Mouse (Mus musculus) thymus, postnatal 36 days (tissue): ENCODE results near the gene Gm2035.
"Not testable (repeated sequence)": the region's sequence is repeated elsewhere in the genome, so short reads cannot be mapped to it uniquely, and the experiment has no call there.

Experiments used
- DNase-seq, 2 experiments: peaks; one replicate each; pipeline ENCODE4 v3.0.0; 2022; ENCODE audit warnings: mixed read lengths in 2 of 2

The Gm2035 gene

GRCm38 (mm10) chr12:87919721-87920120 lies at the start of gene Gm2035:
Gene Gm2035 (minus strand): TSS chr12:87919857.
- not testable (repeated sequence) for DNase-seq

DNA sequence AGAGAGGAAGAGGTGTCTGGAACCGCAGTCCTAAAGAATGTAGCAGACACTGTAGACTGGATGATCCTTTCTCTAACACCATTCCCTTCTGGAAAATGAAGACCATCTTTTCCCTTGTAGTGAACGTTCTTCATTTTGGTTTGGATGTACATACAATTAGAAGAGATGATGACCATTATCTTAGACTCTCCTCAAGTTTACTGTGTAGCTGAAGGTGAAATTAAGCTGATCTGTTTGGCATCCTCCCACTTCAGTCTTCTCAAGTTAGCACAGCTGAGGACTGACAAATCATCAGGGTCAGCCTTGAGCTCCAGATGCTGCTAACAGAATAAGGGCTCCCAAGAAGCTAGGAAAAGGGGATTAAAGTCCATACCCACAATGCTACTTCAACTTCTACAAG lies 34.1 kb upstream of the Gm2035 start, which contains the start of gene Gm2042:
TSS of gene Gm2042 (plus strand) at position 301 of the 400 bp plus-strand sequence.
- DNase-seq: not testable (repeated sequence)

GRCm38 (mm10) chr12:87895070-87895469 lies 24.6 kb downstream of the Gm2035 start, which contains the start of gene Gm2022:
Gene Gm2022 (plus strand): TSS chr12:87895370.
- not testable (repeated sequence) for DNase-seq

GRCm38 (mm10) chr12:87873772-87874171 lies 45.9 kb downstream of the Gm2035 start, which contains the start of gene Gm2016:
Gene Gm2016 (plus strand): TSS chr12:87874072.
- DNase-seq: not testable (repeated sequence)
